Mouse (Mus musculus) cerebellum, adult 2 months (tissue): ENCODE results near the gene Pcyt2. TPM values are rescaled to one million over a fixed set of nuclear protein-coding genes. Genes with fewer than 3 reads are reported as not detected.

Source experiments
- DNase-seq, 2 experiments: peaks; one replicate each; pipeline ENCODE4 v3.0.0; 2021
- H3K27ac ChIP-seq: fragments of 200-500 bp; 2 replicates; pipeline ENCODE4 v1.5.1; 2012; ENCODE audit warnings: low read length, control low read depth, inconsistent platforms; ENCODE audit not compliant: insufficient read depth
- H3K27me3 ChIP-seq: fragments of 200-500 bp; 2 replicates; pipeline ENCODE4 v1.6.1; 2012; ENCODE audit warnings: inconsistent platforms, mild to moderate bottlenecking, low read length, moderate library complexity; ENCODE audit not compliant: control insufficient read depth, insufficient read depth
- H3K4me1 ChIP-seq: fragments of 200-500 bp; 2 replicates; pipeline ENCODE4 v1.6.1; 2011; ENCODE audit warnings: low read length; ENCODE audit not compliant: control insufficient read depth, insufficient read depth
- H3K4me3 ChIP-seq: fragments of 200-500 bp; replicated peaks from 2 replicates; pipeline ENCODE3; 2011; ENCODE audit warnings: mild to moderate bottlenecking, low read depth, low read length, control low read depth; ENCODE audit not compliant: insufficient read depth
- CTCF ChIP-seq: fragments of 200-500 bp; IDR thresholded peaks from 2 replicates; pipeline ENCODE4 v1.5.1; 2011; ENCODE audit warnings: low read depth, mild to moderate bottlenecking, control low read depth, low read length, moderate library complexity, borderline replicate concordance; ENCODE audit not compliant: insufficient read depth
- POLR2A ChIP-seq: fragments of 200-500 bp; IDR thresholded peaks from 2 replicates; pipeline ENCODE4 v1.6.1; 2011; ENCODE audit warnings: low read length, control low read depth, borderline replicate concordance; ENCODE audit not compliant: insufficient read depth
- WGBS: fragments of 180-500 bp; shearing (Covaris S2); methylation state at CpG from one replicate; pipeline ENCODE4 v1.1.7; 2018; 5-methylcytosine and 5-hydroxymethylcytosine counted together
- polyA plus RNA-seq: library from polyadenylated mRNA; depleted of rRNA; stranded (reverse); fragments of >200 nt; gene quantifications from 2 replicates; pipeline ENCODE4 v1.2.3, GENCODE M21; 2012

Pcyt2 gene
- polyA plus RNA-seq, 1 experiment: 403 TPM

DNA sequence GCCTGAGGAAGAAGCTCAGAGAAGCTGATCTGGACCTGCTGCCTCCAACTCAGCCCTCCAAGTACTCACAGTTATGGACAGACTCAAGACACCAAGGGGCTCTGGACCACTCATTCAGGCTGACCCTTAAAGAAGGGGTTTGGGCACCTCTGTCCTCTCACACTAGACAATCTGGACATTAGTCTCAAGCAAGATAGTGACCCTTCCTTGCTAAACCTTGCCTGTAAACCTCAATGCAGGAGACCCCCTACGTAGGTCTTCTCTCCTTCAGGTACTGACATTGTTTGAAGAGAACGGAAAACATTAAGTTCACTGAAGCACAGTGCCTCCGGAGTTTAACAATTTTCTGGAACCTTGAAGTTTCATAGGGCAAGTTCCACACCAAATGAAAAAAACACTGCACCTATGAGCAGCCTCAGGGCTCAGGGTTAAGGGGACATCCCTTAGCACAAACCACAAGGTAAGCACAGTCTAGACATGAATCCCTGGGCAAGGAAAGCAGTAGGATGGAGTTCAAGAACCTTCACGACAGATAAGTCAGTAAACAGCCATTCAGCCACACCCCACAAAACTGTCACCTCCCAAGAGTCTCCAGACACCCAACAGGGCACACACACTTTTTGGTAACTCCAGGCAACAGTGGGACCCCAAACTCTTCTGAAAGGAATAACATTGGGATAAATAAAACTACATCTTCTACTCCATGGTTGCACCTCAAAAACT is 14.2 kb upstream of the Pcyt2 start:
- H3K27me3 ChIP-seq: no peaks in the 10 kb centered on the region
- TF ChIP-seq POLR2A: no peak
- no peak for TF ChIP-seq CTCF
- peaks cover 19% of the 10 kb centered on the region for H3K4me1 ChIP-seq
- 64% methylated on average over 4 of the region's 4 CpGs for WGBS
- peak overlapping the region; percentile 65 for H3K4me3 ChIP-seq
- no peak overlapping the region for H3K27ac ChIP-seq
- peak in 1 of 2 experiments; percentile 7 for DNase-seq

DNA sequence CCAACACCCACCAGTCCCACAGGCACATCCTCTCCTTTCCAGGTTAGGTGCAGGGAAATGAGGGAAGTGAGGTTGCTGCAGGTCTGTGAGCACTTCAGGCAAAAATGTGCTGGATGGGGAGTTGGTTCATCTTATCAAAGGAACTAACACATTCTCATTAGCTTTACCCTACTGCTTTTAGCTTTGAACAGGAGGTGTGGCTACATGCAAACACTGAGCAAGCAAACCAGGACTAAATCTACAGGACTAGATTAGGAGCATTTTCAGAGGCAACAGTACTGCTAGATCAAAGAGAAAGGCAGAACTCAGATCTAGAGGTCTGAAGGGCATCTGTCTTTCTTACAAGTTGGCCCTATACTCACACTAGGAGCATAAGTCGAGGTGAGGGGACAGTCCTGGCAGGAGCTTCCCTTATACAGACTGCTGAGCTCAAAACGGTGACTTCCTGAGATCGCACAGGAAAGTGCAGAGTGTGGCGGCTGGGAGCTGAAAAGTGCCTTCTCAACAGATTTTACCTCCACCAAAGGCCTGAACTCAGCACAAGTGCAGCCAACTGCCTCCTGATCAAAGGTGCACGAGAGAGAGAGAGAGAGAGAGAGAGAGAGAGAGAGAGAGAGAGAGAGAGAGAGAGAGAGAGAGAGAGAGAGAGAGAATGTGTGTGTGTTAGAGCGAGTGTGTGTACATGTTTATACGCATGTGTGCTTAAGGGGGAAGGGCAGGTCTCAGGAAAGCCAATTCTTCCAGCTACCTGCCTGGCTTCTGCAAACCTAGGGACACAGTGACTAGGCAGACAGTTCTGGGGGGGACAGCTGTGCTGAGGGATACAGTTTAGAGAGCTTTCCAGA is 13.4 kb upstream of the Pcyt2 start:
- DNase-seq: peak in 1 of 2 experiments; percentile 10
- no peak overlapping the region for H3K4me3 ChIP-seq
- no peaks in the 10 kb centered on the region for H3K27me3 ChIP-seq
- TF ChIP-seq CTCF: no peak
- no peak for TF ChIP-seq POLR2A
- H3K4me1 ChIP-seq: peaks cover 19% of the 10 kb centered on the region
- no peak overlapping the region for H3K27ac ChIP-seq
- WGBS: 37% methylated on average over 7 of the region's 7 CpGs

DNA sequence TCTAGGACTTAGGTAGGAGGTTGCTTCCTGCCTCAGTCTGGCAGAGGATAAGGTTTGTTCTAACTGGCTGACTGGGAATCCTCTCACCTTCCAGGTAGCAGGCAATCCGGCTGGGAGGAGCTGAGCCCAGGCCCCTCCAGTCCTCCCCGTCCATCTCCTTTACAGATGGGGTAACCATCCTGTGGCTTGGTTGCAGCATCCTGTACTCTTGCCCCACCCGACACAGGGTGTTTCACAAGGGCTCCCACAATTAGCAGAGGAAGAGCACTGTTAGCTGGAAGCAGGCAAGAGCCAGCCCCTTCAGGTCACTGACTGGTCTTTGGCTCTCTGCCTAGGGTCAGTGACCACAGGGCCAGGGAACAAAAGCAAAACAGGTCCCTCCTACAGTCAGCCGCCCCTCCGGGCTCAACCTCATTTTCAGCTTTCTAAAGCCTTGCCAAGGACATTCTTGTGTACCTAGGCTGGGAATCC is 12.7 kb upstream of the Pcyt2 start:
- Histone ChIP-seq H3K27ac (peak overlapping the region; percentile 33), H3K27me3 (no peaks in the 10 kb centered on the region), H3K4me1 (peaks cover 22% of the 10 kb centered on the region), H3K4me3 (no peak overlapping the region)
- no peak for DNase-seq
- no peak for TF ChIP-seq POLR2A
- no peak for TF ChIP-seq CTCF
- WGBS: 42% methylated on average over 5 of the region's 5 CpGs

DNA sequence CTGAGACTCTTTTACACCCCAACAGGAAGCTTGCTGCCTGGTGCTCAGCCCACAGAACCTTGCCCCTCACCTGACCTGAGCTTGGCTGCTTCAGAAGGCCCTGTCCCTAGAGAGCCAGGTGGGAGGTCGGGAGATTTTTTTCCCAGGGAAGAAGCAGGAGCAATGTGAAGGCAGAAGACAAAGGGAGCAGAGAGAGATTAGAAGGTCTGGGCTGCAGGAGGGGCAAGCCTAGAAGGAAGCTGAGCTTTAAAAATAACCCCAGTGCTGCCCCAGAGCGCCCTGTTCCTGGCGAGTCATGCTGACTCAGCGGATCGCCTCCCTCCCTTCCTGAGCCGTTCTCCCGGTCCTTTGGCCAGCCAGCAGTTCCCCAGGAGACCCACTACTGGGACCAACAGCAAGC is 12.2 kb upstream of the Pcyt2 start:
- no peak for TF ChIP-seq POLR2A
- TF ChIP-seq CTCF: no peak
- H3K4me1 ChIP-seq: peaks cover 26% of the 10 kb centered on the region
- H3K27me3 ChIP-seq: no peaks in the 10 kb centered on the region
- peak in 1 of 2 experiments; percentile 21 for DNase-seq
- no peak overlapping the region for H3K4me3 ChIP-seq
- peak overlapping the region; percentile 33; the same call in 1 of the 2 replicates for H3K27ac ChIP-seq
- WGBS: 16% methylated on average over 7 of the region's 7 CpGs

DNA sequence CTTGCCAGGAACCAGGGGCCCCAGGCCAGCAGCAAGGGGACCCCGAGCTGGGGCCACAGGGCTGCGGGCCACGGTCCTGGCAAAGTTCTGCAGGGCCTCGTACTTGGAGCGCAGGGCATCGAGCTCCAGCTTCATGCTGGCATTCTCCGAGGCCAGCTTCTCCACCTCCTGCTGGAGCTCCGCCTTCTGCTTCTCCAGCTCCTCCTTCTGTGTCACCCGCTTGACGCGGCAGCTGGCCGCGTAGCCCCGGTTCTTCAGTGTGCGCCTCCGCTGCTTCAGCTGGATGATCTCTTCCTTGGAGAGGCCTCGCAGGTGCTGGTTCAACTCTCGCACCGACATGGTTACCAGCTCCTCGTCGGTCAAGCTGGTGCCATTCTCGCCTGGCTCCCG is 11.6 kb upstream of the Pcyt2 start:
- 43% methylated on average over 23 of the region's 23 CpGs for whole genome bisulfite sequencing
- peaks cover 26% of the 10 kb centered on the region for H3K4me1 ChIP-seq
- no peak overlapping the region for H3K27ac ChIP-seq
- peak in 1 of 2 experiments; percentile 43 for DNase-seq
- no peak overlapping the region for H3K4me3 ChIP-seq
- no peaks in the 10 kb centered on the region for H3K27me3 ChIP-seq
- no peak for TF ChIP-seq POLR2A
- no peak for TF ChIP-seq CTCF

DNA sequence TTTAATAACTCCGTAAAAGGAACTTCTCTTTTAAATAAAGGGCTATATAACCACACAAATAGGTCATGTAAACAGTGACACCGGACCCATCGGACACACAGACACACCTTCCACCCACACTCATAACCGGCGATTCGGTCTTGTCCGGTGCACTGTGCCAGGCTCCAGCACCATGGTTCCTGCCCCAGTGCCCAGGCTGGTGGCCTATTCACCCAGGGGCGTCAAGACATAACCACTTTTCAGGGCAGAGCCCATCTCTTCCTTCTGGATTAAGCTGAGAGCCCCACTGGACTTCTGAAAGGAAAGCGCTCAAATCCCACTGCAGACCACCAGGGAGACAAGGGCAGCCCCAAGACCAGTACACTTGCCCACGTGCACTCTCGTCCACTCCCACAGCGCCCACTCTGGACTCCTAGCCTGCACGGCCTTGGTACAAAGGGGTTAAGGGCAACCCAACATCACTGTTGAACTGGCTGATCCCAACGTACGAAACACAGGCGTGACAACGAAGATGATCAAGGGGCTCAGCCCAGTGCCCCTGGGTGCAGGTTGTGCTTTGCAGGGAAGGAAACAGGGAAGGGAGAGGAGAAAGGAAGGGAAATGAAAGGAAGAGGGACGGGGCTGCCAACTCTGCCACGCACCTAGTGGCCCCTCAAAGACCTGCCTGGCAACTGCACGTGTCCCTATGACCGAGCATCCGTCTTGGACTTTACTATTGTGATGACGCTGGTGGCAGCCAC is 11.0 kb upstream of the Pcyt2 start:
- peak in 1 of 2 experiments; percentile 22 for DNase-seq
- Histone ChIP-seq H3K27ac (no peak overlapping the region), H3K4me1 (peaks cover 26% of the 10 kb centered on the region), H3K27me3 (no peaks in the 10 kb centered on the region), H3K4me3 (no peak overlapping the region)
- no peak for TF ChIP-seq POLR2A
- no peak for TF ChIP-seq CTCF
- 90% methylated on average over 23 of the region's 23 CpGs for WGBS
